Comparison of ENCODE assay signal across 16 mouse cellular contexts in genomic region chr7:97311620-97312019, GRCm38 (mm10). TPM values are rescaled to one million over a fixed set of nuclear protein-coding genes. Genes with fewer than 3 reads are reported as not detected.
DNase-seq lines count a peak whose midpoint lies in the region; ATAC-seq and TF ChIP-seq lines count a peak whose summit lies in the region.
"Had no signal": no experiment of that assay in that cellular context is flagged by ENCODE, and none has a peak within 500 bp of the region (broad histone marks: within the 10 kb centered on the region; RNA-seq: fewer than 3 reads in every experiment).

No protein-coding gene starts in this region.

- H3K79me2 ChIP-seq in myocyte (ENCODE audit: control insufficient read depth, insufficient read depth), result no peaks in the 10 kb centered on the region

- H3K4me1 ChIP-seq in forebrain, embryonic 12.5 days, result no peaks in the 10 kb centered on the region
- H3K4me1 ChIP-seq in forebrain, postnatal 0 days (ENCODE audit: insufficient read depth), result no peaks in the 10 kb centered on the region
- H3K4me1 ChIP-seq in midbrain, embryonic 13.5 days (replicated peaks), result no peaks in the 10 kb centered on the region
- H3K4me1 ChIP-seq in midbrain, postnatal 0 days (ENCODE audit: insufficient read depth, low read length), result no peaks in the 10 kb centered on the region
- H3K4me1 ChIP-seq in hindbrain, embryonic 16.5 days (ENCODE audit: control insufficient read depth, insufficient read depth, low read depth, low read length), result no peaks in the 10 kb centered on the region
- H3K4me1 ChIP-seq: embryonic facial prominence, embryonic 10.5 days; heart, embryonic 13.5 days; hindbrain, embryonic 15.5 days had no signal

- H3K4me3 ChIP-seq in forebrain, embryonic 12.5 days (replicated peaks), result no peak overlapping the region
- H3K4me3 ChIP-seq in forebrain, postnatal 0 days (ENCODE audit: low read depth, low read length), result no peak overlapping the region
- H3K4me3 ChIP-seq in midbrain, embryonic 13.5 days (replicated peaks), result no peak overlapping the region
- no peak overlapping the region for H3K4me3 ChIP-seq in midbrain, postnatal 0 days (ENCODE audit: low read depth, low read length)
- H3K4me3 ChIP-seq in myocyte, result no peak overlapping the region
- H3K4me3 ChIP-seq in hindbrain, embryonic 16.5 days (ENCODE audit: low read length), result no peak overlapping the region
- H3K4me3 ChIP-seq: embryonic facial prominence, embryonic 10.5 days; heart, embryonic 13.5 days; hindbrain, embryonic 15.5 days had no signal

- DNase-seq in forebrain, postnatal 0 days, result no peak
- no peak for DNase-seq in midbrain, postnatal 0 days (ENCODE audit: low spot score)
- peak; percentile 41 for DNase-seq in testis, postnatal 10 days (ENCODE audit: low spot score)
- no peak for DNase-seq in testis, postnatal 14 days (ENCODE audit: low spot score)
- DNase-seq: adrenal gland, postnatal 10 days; cerebellum, adult 18-20 months; cerebellum, postnatal 10 days; heart, postnatal 36 days had no signal

- WGBS in forebrain, embryonic 12.5 days, result 94% methylated on average over 14 of the region's 14 CpGs
- WGBS in forebrain, postnatal 0 days, result 94% methylated on average over 14 of the region's 14 CpGs
- 91% methylated on average over 14 of the region's 14 CpGs for WGBS in midbrain, embryonic 13.5 days
- 91% methylated on average over 14 of the region's 14 CpGs for WGBS in midbrain, postnatal 0 days
- 90% methylated on average over 14 of the region's 14 CpGs for WGBS in hindbrain, embryonic 16.5 days

- H3K27ac ChIP-seq in forebrain, embryonic 12.5 days, result no peak overlapping the region
- no peak overlapping the region for H3K27ac ChIP-seq in forebrain, postnatal 0 days (ENCODE audit: low read depth, low read length)
- no peak overlapping the region for H3K27ac ChIP-seq in midbrain, embryonic 13.5 days
- H3K27ac ChIP-seq in midbrain, postnatal 0 days (ENCODE audit: low read depth, low read length), result no peak overlapping the region
- no peak overlapping the region for H3K27ac ChIP-seq in hindbrain, embryonic 16.5 days (ENCODE audit: low read depth, low read length)
- H3K27ac ChIP-seq: embryonic facial prominence, embryonic 10.5 days; heart, embryonic 13.5 days; hindbrain, embryonic 15.5 days had no signal

- H3K4me2 ChIP-seq in forebrain, embryonic 12.5 days, result no peak overlapping the region
- no peak overlapping the region for H3K4me2 ChIP-seq in forebrain, postnatal 0 days (ENCODE audit: low read depth)
- H3K4me2 ChIP-seq in midbrain, embryonic 13.5 days (replicated peaks), result no peak overlapping the region
- no peak overlapping the region for H3K4me2 ChIP-seq in midbrain, postnatal 0 days (ENCODE audit: low read depth, low read length, poor library complexity, severe bottlenecking)
- no peak overlapping the region for H3K4me2 ChIP-seq in myocyte (ENCODE audit: low read depth)
- no peak overlapping the region for H3K4me2 ChIP-seq in hindbrain, embryonic 16.5 days (ENCODE audit: low read length)
- H3K4me2 ChIP-seq: heart, embryonic 13.5 days; hindbrain, embryonic 15.5 days had no signal

- TF ChIP-seq POLR2A in myocyte (IDR thresholded peaks at IDR 0.05; ENCODE audit: insufficient read length, low read depth), result peak; percentile 28

- H3K9ac ChIP-seq in forebrain, embryonic 12.5 days, result no peak overlapping the region
- no peak overlapping the region for H3K9ac ChIP-seq in forebrain, postnatal 0 days
- H3K9ac ChIP-seq in midbrain, embryonic 13.5 days (replicated peaks), result no peak overlapping the region
- no peak overlapping the region for H3K9ac ChIP-seq in midbrain, postnatal 0 days (replicated peaks; ENCODE audit: low read length, poor library complexity, severe bottlenecking)
- H3K9ac ChIP-seq in hindbrain, embryonic 16.5 days (ENCODE audit: low read depth, low read length), result no peak overlapping the region
- H3K9ac ChIP-seq: heart, embryonic 13.5 days; hindbrain, embryonic 15.5 days had no signal

- H3K36me3 ChIP-seq in forebrain, embryonic 12.5 days (replicated peaks), result peaks cover 56% of the 10 kb centered on the region
- peaks cover 71% of the 10 kb centered on the region for H3K36me3 ChIP-seq in forebrain, postnatal 0 days (ENCODE audit: insufficient read depth)
- H3K36me3 ChIP-seq in midbrain, embryonic 13.5 days, result peaks cover 83% of the 10 kb centered on the region
- peaks cover 64% of the 10 kb centered on the region for H3K36me3 ChIP-seq in midbrain, postnatal 0 days (ENCODE audit: insufficient read depth, low read length)
- H3K36me3 ChIP-seq in myocyte (ENCODE audit: control insufficient read depth, insufficient read depth), result peaks cover 9% of the 10 kb centered on the region
- H3K36me3 ChIP-seq in hindbrain, embryonic 16.5 days (ENCODE audit: control insufficient read depth, insufficient read depth, low read length), result peaks cover 36% of the 10 kb centered on the region

- H3K27me3 ChIP-seq in forebrain, embryonic 12.5 days, result no peaks in the 10 kb centered on the region
- no peaks in the 10 kb centered on the region for H3K27me3 ChIP-seq in forebrain, postnatal 0 days (ENCODE audit: insufficient read depth, low read length)
- H3K27me3 ChIP-seq in midbrain, embryonic 13.5 days, result no peaks in the 10 kb centered on the region
- H3K27me3 ChIP-seq in midbrain, postnatal 0 days (ENCODE audit: insufficient read depth, low read length), result no peaks in the 10 kb centered on the region
- no peaks in the 10 kb centered on the region for H3K27me3 ChIP-seq in myocyte (ENCODE audit: control insufficient read depth, insufficient read depth, insufficient read length)
- no peaks in the 10 kb centered on the region for H3K27me3 ChIP-seq in hindbrain, embryonic 16.5 days (replicated peaks; ENCODE audit: control insufficient read depth, insufficient read depth, low read length)
- H3K27me3 ChIP-seq: heart, embryonic 13.5 days; hindbrain, embryonic 15.5 days had no signal

- H3K9me3 ChIP-seq in forebrain, embryonic 12.5 days, result no peaks in the 10 kb centered on the region
- no peaks in the 10 kb centered on the region for H3K9me3 ChIP-seq in forebrain, postnatal 0 days (ENCODE audit: low read length)
- H3K9me3 ChIP-seq in midbrain, embryonic 13.5 days, result no peaks in the 10 kb centered on the region
- H3K9me3 ChIP-seq in midbrain, postnatal 0 days (ENCODE audit: low read length), result no peaks in the 10 kb centered on the region
- no peaks in the 10 kb centered on the region for H3K9me3 ChIP-seq in hindbrain, embryonic 16.5 days (ENCODE audit: control insufficient read depth, low read length)
- H3K9me3 ChIP-seq: embryonic facial prominence, embryonic 10.5 days; hindbrain, embryonic 15.5 days had no signal

- no peak for TF ChIP-seq CTCF in forebrain, postnatal 0 days (IDR thresholded peaks at IDR 0.05; ENCODE audit: low read depth)
- no peak for TF ChIP-seq CTCF in midbrain, postnatal 0 days (IDR thresholded peaks at IDR 0.05)

- no peak overlapping the region for H3ac ChIP-seq in myocyte (ENCODE audit: control insufficient read depth, insufficient read length)

- 0 out of 2 replicates have a peak, but pooled peaks have one; percentile 27 for ATAC-seq in forebrain, embryonic 12.5 days (ENCODE audit: low FRiP score)
- no peak for ATAC-seq in forebrain, postnatal 0 days
- peak; percentile 37; the same call in 1 of the 2 replicates for ATAC-seq in midbrain, embryonic 13.5 days
- ATAC-seq in midbrain, postnatal 0 days (ENCODE audit: low FRiP score), result no peak
- no peak for ATAC-seq in hindbrain, embryonic 16.5 days
- ATAC-seq: forebrain, embryonic 14.5 days had no signal

TF ChIP-seq in myocyte, 11 proteins besides CTCF, POLR2A, EP300 and RAD21:
- TF ChIP-seq MYOG (IDR thresholded peaks at IDR 0.05; ENCODE audit: control insufficient read depth in 1 of 3, insufficient read depth in 1 of 3, insufficient read length in 2 of 3, low read depth in 2 of 3), result no peak
- TF ChIP-seq E2F4 (IDR thresholded peaks at IDR 0.05; ENCODE audit: insufficient read depth), result no peak
- no peak for TF ChIP-seq TCF3 (IDR thresholded peaks at IDR 0.05; ENCODE audit: insufficient read length, low read depth)
- no peak for TF ChIP-seq CEBPB (IDR thresholded peaks at IDR 0.05; ENCODE audit: insufficient read depth, poor library complexity, severe bottlenecking)
- TF ChIP-seq SRF (IDR thresholded peaks at IDR 0.05; ENCODE audit: control insufficient read depth, insufficient read length, low read depth), result no peak
- peak; percentile 56 for TF ChIP-seq POLR2AphosphoS2 (IDR thresholded peaks at IDR 0.05; ENCODE audit: insufficient read length, low read depth)

RNA-seq across cellular contexts. Expression of gene Usp35, which starts 20.2 kb away (rescaled TPM):
- 3.0 and 3.3 TPM in 2 replicates for polyA plus RNA-seq in forebrain, embryonic 12.5 days (2016; fragmentation: Nextera tagmentation; extraction: Ambion mirVana)
- total RNA-seq in forebrain, postnatal 0 days (2014; rRNA removed), result 14.8 and 15.0 TPM in 2 replicates
- 2.6 and 3.8 TPM in 2 replicates for polyA plus RNA-seq in forebrain, postnatal 0 days (2015; fragmentation: Nextera tagmentation; extraction: Ambion mirVana)
- 2.6 and 2.8 TPM in 2 replicates for polyA plus RNA-seq in midbrain, embryonic 13.5 days (2015; fragmentation: Nextera tagmentation; extraction: Ambion mirVana)
- 13.4 and 14.3 TPM in 2 replicates for total RNA-seq in midbrain, postnatal 0 days (2014; rRNA removed)
- polyA plus RNA-seq in midbrain, postnatal 0 days (2015; fragmentation: Nextera tagmentation; extraction: Ambion mirVana), result 2.7 and 2.9 TPM in 2 replicates
- 1.6 TPM for polyA plus RNA-seq in myocyte (2012; fragmentation: generic; extraction: Trizol)
- 3.0 and 3.2 TPM in 2 replicates for polyA plus RNA-seq in hindbrain, embryonic 16.5 days (2015; fragmentation: Nextera tagmentation; extraction: Ambion mirVana)

RNA-seq across cellular contexts. Expression of gene Kctd21, which starts 20.5 kb away (rescaled TPM):
- 4.3 and 5.2 TPM in 2 replicates for polyA plus RNA-seq in forebrain, embryonic 12.5 days (2016; fragmentation: Nextera tagmentation; extraction: Ambion mirVana)
- 3.9 and 4.9 TPM in 2 replicates for total RNA-seq in forebrain, postnatal 0 days (2014; rRNA removed)
- polyA plus RNA-seq in forebrain, postnatal 0 days (2015; fragmentation: Nextera tagmentation; extraction: Ambion mirVana), result 2.4 and 3.1 TPM in 2 replicates
- polyA plus RNA-seq in midbrain, embryonic 13.5 days (2015; fragmentation: Nextera tagmentation; extraction: Ambion mirVana), result 6.9 and 8.3 TPM in 2 replicates
- total RNA-seq in midbrain, postnatal 0 days (2014; rRNA removed), result 4.0 and 6.1 TPM in 2 replicates
- polyA plus RNA-seq in midbrain, postnatal 0 days (2015; fragmentation: Nextera tagmentation; extraction: Ambion mirVana), result 3.1 TPM in 2 replicates
- polyA plus RNA-seq in myocyte (2012; fragmentation: generic; extraction: Trizol), result 2.3 TPM
- 7.7 and 7.9 TPM in 2 replicates for polyA plus RNA-seq in hindbrain, embryonic 16.5 days (2015; fragmentation: Nextera tagmentation; extraction: Ambion mirVana)

RNA-seq across cellular contexts. Expression of gene Alg8, which starts 59.8 kb away (rescaled TPM):
- polyA plus RNA-seq in forebrain, embryonic 12.5 days (2016; fragmentation: Nextera tagmentation; extraction: Ambion mirVana), result 35.4 and 36.4 TPM in 2 replicates
- total RNA-seq in forebrain, postnatal 0 days (2014; rRNA removed), result 3.5 and 7.5 TPM in 2 replicates
- 8.6 and 10.6 TPM in 2 replicates for polyA plus RNA-seq in forebrain, postnatal 0 days (2015; fragmentation: Nextera tagmentation; extraction: Ambion mirVana)
- polyA plus RNA-seq in midbrain, embryonic 13.5 days (2015; fragmentation: Nextera tagmentation; extraction: Ambion mirVana), result 19.5 and 22.2 TPM in 2 replicates
- 6.4 and 7.3 TPM in 2 replicates for total RNA-seq in midbrain, postnatal 0 days (2014; rRNA removed)
- polyA plus RNA-seq in midbrain, postnatal 0 days (2015; fragmentation: Nextera tagmentation; extraction: Ambion mirVana), result 9.0 and 9.1 TPM in 2 replicates
- polyA plus RNA-seq in myocyte (2012; fragmentation: generic; extraction: Trizol), result 15.1 TPM
- 13.1 and 14.5 TPM in 2 replicates for polyA plus RNA-seq in hindbrain, embryonic 16.5 days (2015; fragmentation: Nextera tagmentation; extraction: Ambion mirVana)

Comparison
In these comparisons a context has a peak if more than half of its experiments do, and no peak if none do; other contexts are left out.
1. ATAC-seq: peak in forebrain, embryonic 12.5 days (single experiment) and midbrain, embryonic 13.5 days (single experiment); none in forebrain, postnatal 0 days (single experiment), midbrain, postnatal 0 days (single experiment) and hindbrain, embryonic 16.5 days (single experiment).